Mouse (Mus musculus) thymus, adult 18-20 months (tissue): ENCODE measurements around the gene Mcm8.

Experiments
- DNase-seq, 2 experiments: peaks; one replicate each; pipeline ENCODE4 v3.0.0; 2022; ENCODE audit warnings: mixed read lengths in 2 of 2

The Mcm8 gene

GRCm38 (mm10) chr2:132873657-132874326 is 57.9 kb downstream of the Mcm8 start:
- DNase-seq, result no peak

DNA sequence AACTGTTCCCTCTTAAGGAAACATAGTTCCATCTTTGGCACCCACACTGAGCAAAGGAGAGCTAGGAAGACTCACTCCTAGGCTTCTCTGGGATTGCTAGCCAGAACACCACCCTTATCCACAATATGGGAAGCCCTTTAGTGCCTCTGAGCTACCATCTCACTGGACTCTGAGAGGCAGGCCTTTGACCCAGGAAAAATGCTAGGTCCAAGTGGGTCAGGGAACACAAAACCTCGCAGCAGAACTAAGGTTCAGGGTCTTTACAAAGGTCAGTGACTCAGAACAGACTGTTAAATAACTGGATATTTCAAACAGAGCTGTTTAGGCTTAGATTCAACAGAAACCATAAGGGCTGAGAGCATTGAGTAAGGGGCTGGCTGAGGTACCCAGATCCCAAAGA is 61.0 kb downstream of the Mcm8 start:
- no peak for DNase-seq

- DNase-seq, result no peak
Observed at GRCm38 (mm10) chr2:132879261-132880044, 63.5 kb downstream of the Mcm8 start.

GRCm38 (mm10) chr2:132880844-132881645 is 65.1 kb downstream of the Mcm8 start, which contains the start of gene Lrrn4:
Gene Lrrn4 (minus strand): TSS chr2:132880891.
- DNase-seq, result no peak

GRCm38 (mm10) chr2:132884303-132884967 is 68.5 kb downstream of the Mcm8 start:
- no peak for DNase-seq

GRCm38 (mm10) chr2:132885312-132885711 is 69.4 kb downstream of the Mcm8 start:
- no peak for DNase-seq
